Mouse (Mus musculus): Measurements from ENCODE around the gene Ptpn6. TPM values are rescaled to one million over a fixed set of nuclear protein-coding genes. Genes with fewer than 3 reads are reported as not detected.

Gene Ptpn6
- 35.0 and 38.7 TPM in 2 replicates for polyA plus RNA-seq (2012; rRNA removed)

DNA sequence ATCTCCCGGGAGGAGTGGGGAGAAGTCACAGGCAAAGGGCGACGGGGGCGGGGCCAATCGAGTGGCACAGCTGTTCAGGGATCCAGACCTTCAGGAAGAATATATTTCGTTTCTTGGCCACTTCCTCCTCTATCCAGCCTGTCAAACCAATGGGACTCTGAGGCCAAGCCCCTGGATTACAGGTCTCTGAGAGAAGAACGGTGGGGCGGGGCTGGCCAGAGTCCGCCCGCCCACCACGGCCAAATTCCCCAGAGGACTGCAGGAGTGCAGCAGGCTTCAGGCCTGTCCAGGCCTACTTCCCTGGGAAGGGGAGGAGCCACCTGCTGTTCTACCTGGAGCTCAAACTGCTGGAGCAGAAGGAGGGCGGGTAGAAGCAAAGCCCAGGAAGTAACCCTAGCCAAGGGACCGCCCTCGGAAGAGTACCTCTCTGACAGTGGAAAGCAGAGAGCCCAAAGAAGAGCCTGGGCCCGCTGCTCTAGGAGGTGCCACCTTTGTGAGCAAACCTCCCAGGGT, at the start of gene Ptpn6:
Gene Ptpn6 (minus strand): TSS at position 204 of the 513 bp plus-strand sequence.
- peak; percentile 91 for DNase-seq (ENCODE audit: low read depth, low spot score)
- 7% methylated on average over 15 of the region's 15 CpGs for WGBS

DNA sequence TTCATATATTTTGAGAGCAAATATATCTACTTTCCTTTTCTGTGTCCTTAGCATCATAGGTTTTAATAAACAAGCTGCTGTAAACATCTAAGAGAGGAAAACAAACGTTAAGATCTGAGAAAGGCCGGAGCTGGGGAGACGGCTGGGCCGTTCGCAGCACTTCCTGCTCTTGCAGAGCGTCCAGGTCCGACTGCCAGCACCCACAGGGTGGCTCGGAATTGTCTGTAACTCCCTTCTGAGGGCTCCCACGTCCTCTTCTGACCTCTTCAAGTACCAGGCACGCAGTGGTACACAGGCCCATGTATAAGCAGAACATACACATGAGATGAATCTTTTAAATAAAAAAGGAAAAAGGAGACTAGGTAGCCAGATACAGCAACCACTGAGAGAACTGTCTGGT, 49.2 kb upstream of the Ptpn6 start:
- DNase-seq (ENCODE audit: low read depth, low spot score) = no peak
- WGBS = 83% methylated on average over 10 of the region's 10 CpGs

DNA sequence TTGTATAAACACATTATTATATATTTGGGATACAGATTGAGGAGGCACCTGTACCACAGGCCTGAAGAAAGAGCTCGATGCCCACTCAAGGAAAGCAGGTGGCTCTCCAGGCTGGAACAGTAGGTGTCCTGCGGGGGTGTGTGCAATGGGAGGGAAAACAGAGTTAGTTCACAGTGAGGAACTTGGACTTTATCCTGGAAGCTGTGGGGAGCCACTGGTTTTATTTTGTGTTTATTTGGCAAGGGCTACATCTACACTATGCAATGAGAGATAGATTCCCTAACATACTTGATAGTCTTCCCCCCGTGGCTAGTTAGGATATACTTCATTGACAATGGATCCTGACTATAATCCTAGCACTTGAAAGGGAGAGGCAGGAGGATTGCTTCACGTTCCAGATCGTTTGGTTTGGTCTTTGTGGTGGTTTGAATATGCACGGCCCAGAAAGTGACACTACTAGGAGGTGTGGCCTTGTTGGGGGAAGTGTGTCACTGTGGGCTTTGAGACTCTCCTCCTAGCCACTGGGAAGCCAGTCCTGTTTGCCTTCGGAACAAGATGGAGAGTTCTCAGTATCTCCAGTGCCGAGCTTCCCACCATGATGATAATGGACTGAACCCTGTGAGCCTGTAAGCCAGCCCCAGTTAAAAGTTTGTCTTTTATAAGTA, 48.4 kb upstream of the Ptpn6 start:
- 32% methylated on average over 8 of the region's 8 CpGs for WGBS

DNA sequence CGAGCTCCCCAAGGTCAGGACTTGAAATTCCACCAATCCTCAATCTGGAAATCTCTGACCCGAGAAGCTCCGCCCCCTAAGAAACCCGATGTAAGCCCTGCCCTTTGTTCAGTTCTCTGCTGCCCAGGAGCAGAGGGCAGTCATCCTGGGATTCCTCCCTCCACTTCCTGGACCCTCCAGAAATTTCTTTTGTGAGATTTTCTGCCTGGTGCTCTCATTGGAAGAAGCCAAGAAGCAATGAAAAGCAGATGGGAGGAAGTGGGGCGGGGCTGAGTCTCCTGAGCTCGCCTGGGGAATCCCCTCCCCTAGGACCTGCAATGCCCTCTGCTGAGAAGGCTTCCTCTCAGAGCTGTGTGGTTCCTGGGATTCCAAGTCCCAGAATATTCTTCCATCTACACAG, 43.9 kb upstream of the Ptpn6 start:
- whole genome bisulfite sequencing = 9% methylated on average over 6 of the region's 6 CpGs
- no peak for DNase-seq (ENCODE audit: low read depth, low spot score)

More for the DNA sequence above, 48.4 kb upstream of the Ptpn6 start:
- no peak for DNase-seq (ENCODE audit: low read depth, low spot score)

DNA sequence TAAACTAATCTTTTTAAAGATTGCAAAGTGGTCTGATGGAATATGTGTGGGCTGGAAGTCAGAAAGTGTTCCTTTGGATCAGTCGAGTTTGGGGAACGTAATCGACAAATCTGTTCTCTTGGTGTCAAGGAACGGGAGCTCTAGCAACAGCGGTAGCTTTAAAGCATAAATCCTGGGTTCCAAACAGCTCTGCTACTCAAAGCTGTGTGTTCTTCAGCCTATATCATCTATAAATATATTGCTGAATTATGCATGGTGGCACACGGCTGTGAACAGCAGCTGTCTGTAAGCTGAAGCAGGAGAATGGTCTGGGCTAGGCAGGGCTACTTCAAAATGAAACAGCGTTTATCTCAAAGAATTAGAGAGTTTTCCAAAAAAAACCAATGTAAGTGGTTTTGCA, 42.4 kb upstream of the Ptpn6 start:
- WGBS = 90% methylated on average over 7 of the region's 7 CpGs
- no peak for DNase-seq (ENCODE audit: low read depth, low spot score)

DNA sequence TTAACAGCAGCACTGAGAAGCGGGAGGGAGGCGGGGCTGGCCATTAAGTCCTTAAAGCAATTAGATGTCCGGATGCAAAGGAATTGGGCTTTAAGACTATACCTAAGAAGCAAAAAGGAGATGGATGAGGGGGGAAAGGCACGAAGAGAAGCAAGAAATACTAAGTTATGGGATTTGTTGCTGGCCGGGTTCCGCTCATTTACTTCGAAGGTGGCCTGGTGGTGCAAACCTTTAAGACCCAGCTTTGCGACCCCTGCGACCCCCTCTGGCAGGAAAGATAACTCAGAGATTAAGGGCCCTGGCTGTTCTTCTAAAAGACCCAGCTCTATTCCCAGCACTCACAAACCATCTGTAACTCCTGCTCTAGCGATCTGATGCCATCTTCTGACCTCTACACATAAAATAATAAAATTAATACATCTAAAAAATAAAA, 41.5 kb upstream of the Ptpn6 start:
- WGBS = 16% methylated on average over 10 of the region's 10 CpGs

DNA sequence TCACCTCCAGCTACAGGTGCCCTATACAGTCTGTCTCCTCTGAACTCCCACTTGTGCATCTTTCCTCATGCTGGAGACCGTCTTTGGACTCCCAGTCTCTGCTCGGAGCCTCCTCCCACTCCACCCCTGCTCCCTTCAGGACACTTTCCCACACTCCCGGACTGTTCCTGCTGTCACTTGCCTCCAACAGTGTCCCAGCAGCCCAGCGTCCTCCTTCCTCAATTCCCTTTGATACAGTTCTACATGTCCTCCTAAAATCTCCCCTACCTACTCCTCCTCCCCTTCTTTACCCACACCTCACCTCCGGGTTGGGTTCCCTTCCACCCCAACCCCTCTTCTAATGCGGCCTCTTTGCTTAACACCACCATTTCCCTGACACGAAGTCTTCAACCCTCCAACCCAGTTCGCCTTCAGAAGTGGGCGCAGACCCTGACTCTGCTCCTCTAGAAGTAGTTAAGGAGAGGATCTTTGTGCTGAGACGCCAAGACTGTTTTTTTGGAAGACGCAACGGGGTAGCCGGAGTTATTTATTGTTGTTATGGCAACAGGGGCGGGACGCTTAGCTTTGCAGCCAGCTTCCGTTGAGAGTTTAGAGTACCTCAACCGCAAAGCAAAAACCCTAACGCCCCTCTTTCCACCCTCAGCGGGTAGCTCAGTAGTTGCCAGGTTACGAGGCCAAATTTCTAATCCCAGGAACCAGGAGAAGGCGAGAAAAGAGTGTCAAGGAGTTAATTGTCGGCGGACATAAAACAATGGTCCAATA, 40.9 kb upstream of the Ptpn6 start, which contains the start of gene Lrrc23:
Gene Lrrc23 (minus strand): TSS at position 506 of the 762 bp plus-strand sequence.
- WGBS = 2% methylated on average over 23 of the region's 23 CpGs
- DNase-seq (ENCODE audit: low read depth, low spot score) = no peak

More for the DNA sequence above, 41.5 kb upstream of the Ptpn6 start:
- no peak for DNase-seq (ENCODE audit: low read depth, low spot score)

- WGBS = 92% methylated on average over 15 of the region's 15 CpGs
These were observed 32.0 kb upstream of the Ptpn6 start for GRCm38 (mm10) chr6:124770511-124770910.

GRCm38 (mm10) chr6:124770013-124770412, 31.5 kb upstream of the Ptpn6 start:
- no peak for DNase-seq (ENCODE audit: low read depth, low spot score)
- 79% methylated on average over 7 of the region's 7 CpGs for WGBS

More at GRCm38 (mm10) chr6:124770511-124770910, 32.0 kb upstream of the Ptpn6 start:
- no peak for DNase-seq (ENCODE audit: low read depth, low spot score)

DNA sequence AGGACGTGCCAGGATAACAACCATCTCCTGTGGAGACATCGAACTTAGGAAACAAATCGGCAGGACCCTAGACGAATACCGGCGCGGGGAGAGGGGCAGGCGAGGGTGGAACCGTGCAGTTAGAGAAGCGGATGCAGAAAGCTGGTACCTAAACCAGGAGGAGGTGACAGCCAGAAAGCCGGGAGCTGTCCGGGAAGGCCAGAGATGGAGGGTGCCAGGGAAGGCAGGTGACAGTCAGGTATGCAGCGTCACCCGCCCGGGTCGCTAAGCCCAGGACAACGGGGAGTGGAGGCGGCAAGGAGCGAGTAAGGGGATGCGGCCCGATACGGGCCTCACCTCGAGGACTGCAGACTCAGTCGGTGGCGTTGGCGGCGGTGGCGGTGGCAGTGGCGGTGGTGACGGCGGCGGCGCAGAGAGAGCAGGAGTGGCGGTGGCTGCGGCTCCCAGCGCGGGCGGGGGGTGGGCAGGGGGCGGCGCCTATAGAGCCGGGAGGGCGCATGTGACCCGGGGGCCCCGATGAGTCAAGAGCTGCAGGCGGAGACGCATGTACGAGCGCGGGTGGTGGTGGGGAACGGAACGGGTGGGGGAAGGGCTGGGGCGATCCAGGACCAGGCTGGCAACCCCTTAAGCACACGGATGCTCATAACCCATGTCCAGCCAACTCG, 30.7 kb upstream of the Ptpn6 start, which contains the start of gene Eno2:
Gene Eno2 (minus strand): TSS at position 573 of the 665 bp plus-strand sequence.
- WGBS = under 1% methylated on average over 54 of the region's 54 CpGs
- no peak for DNase-seq (ENCODE audit: low read depth, low spot score)

DNA sequence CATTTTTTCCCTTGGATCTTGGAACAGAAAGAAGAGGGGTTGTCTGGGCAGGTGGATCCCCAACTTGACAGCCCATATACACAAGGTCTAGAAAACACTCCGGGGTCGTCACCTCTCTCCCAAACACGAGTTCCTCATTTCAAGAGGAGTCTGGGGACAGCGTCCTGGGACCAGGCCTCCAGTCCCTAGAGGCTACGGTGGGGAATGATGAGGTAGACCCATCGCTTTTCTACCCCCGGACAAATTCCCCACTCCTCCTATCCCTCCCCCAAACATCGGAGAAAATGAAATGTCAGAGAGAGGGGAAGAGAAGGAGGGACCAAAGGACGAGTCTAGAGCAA, 30.2 kb upstream of the Ptpn6 start:
- 19% methylated on average over 9 of the region's 9 CpGs for WGBS

GRCm38 (mm10) chr6:124767920-124768703, 29.6 kb upstream of the Ptpn6 start:
- WGBS = 49% methylated on average over 19 of the region's 19 CpGs
- DNase-seq (ENCODE audit: low read depth, low spot score) = no peak

More for the DNA sequence above, 30.2 kb upstream of the Ptpn6 start:
- no peak for DNase-seq (ENCODE audit: low read depth, low spot score)

DNA sequence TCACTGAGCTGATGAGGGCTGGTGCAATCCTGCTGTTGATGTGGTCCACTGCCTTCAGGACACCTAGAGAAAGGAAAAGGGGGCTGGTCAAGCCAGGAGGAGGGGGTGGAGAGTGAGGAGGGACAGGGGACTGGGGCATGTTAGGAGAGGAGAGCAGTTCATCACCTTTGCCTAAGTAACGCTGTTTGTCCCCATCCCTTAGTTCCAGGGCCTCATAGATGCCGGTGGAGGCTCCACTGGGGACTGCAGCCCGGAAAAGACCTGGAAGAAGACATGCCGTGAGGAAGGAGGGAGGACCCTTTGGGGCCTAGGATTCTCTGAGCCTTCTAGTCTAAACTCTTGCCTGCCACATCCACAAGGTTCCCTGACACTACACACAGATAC, 29.0 kb upstream of the Ptpn6 start:
- DNase-seq (ENCODE audit: low read depth, low spot score) = no peak
- whole genome bisulfite sequencing = 80% methylated on average over 4 of the region's 4 CpGs

DNA sequence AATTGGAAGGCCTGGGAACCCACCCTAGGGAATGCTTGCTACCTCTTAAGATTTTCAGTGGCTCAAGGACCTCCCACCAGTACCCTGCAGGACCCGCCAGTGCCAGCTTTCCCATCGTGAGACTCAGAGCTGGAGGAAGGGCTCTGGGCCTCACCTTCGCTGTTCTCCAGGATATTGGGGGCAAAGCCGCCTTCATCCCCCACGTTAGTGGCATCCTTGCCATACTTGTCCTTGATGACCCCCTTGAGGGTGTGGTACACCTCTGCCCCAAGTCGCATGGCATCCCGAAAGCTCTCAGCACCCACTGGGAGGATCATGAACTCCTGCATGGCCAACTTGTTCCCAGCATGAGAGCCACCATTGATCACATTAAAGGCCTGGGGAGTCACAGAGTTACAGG, 27.4 kb upstream of the Ptpn6 start:
- 90% methylated on average over 7 of the region's 7 CpGs for WGBS

DNA sequence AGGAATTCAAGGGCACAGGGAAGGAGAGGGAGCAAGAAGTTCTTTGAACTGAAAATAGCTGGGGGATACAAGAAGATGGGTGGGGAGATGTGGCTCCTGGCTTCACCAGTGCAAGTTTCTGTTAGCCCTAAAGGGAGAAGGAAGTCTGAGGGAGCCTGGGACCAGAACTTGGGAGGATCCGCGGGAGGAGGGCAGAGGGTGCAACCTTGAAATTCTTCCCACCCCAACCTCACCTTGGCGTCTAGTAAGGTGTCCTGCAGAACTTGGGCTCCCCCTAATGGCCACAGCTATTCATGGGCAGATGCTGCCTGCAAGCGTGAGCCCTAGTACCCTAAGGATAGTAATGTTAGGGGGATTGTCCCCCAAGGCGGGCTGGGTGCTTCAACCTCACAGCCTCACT, 20.7 kb upstream of the Ptpn6 start:
- no peak for DNase-seq (ENCODE audit: low read depth, low spot score)
- under 1% methylated on average over 5 of the region's 5 CpGs for WGBS

More for the DNA sequence above, 27.4 kb upstream of the Ptpn6 start:
- no peak for DNase-seq (ENCODE audit: low read depth, low spot score)

DNA sequence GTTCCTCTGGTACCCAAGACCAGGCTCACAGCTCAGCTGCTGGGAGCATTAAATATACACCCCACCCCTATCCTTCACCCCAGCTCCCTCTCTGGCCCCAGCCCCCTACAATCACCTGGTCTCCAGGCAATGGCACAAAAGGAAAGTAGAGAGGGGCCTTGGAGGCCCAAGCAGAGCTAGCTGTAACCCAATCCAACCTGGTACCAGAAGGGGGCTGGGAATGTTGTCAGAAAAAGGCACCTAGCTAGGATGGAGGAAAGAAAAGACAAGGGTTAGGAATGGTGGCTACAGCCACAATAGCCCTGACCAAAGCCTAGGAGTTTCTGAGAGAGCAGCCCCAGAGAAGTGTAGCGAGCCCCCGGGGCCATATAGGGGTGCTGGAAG, 20.3 kb upstream of the Ptpn6 start:
- 31% methylated on average over 2 of the region's 2 CpGs for WGBS
- DNase-seq (ENCODE audit: low read depth, low spot score) = no peak

- DNase-seq (ENCODE audit: low read depth, low spot score) = no peak
- WGBS = 59% methylated on average over 5 of the region's 5 CpGs
These were observed 19.7 kb upstream of the Ptpn6 start for GRCm38 (mm10) chr6:124757909-124758848.

GRCm38 (mm10) chr6:124757351-124757880, 18.9 kb upstream of the Ptpn6 start:
- DNase-seq (ENCODE audit: low read depth, low spot score) = no peak
- 30% methylated on average over 5 of the region's 5 CpGs for WGBS

Data from large intestine, adult 2 months (tissue).